In the genomic region with DNA sequence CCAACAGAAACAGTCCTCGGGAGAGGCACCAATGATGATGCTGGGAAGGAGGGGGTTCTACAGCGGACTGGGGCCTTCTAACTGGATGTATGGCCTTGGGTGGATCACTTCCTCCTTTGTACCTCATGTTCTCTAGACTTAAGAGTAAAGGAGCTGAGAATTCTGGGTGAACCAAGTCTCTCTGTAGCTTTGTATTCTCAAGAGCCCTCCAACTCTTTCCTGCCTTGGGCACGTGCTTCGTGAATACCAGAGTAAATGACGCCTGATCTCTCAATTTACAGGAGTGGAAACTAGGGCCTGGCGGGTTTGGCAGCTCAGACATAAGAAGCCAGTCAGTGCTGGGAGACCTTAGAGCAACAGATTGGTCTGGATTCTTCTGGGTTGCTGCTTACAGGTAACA, we compare ENCODE assay signal across 8 mouse cellular contexts. TPM values are rescaled to one million over a fixed set of nuclear protein-coding genes. Genes with fewer than 3 reads are reported as not detected.
DNase-seq lines count a peak whose midpoint lies in the region; ATAC-seq lines count a peak whose summit lies in the region.

No protein-coding gene starts in this region.

- H3K9me3 ChIP-seq in heart, embryonic 15.5 days (replicated peaks): no peaks in the 10 kb centered on the region
- H3K9me3 ChIP-seq in forebrain, embryonic 12.5 days: no peaks in the 10 kb centered on the region

- no peak for ATAC-seq in heart, embryonic 15.5 days (replicated peaks; ENCODE audit: insufficient number of reproducible peaks, insufficient read depth, low FRiP score, low read depth)
- ATAC-seq in forebrain, embryonic 12.5 days (ENCODE audit: low FRiP score): no peak

- DNase-seq in heart, adult 9 months (ENCODE audit: low spot score in 2 of 2): no peak
- DNase-seq in MN1 (ENCODE audit: low spot score) (peak; percentile 16), liver (peak; percentile 16)
- peak; percentile 5 for DNase-seq in retina, postnatal 1 day
- DNase-seq in ovary, postnatal 10 days (ENCODE audit: low spot score): no peak
- no peak for DNase-seq in layer of hippocampus, adult 11-12 months (ENCODE audit: low spot score)

- H3K36me3 ChIP-seq in heart, embryonic 15.5 days: peaks cover 6% of the 10 kb centered on the region; the same call in 1 of the 2 replicates
- peaks cover 18% of the 10 kb centered on the region for H3K36me3 ChIP-seq in forebrain, embryonic 12.5 days (replicated peaks)

- H3K27me3 ChIP-seq in heart, embryonic 15.5 days: no peaks in the 10 kb centered on the region
- H3K27me3 ChIP-seq in forebrain, embryonic 12.5 days: no peaks in the 10 kb centered on the region

- WGBS in heart, embryonic 15.5 days: 33% methylated on average over 6 of the region's 6 CpGs
- WGBS in forebrain, embryonic 12.5 days: 28% methylated on average over 6 of the region's 6 CpGs

- H3K9ac ChIP-seq in heart, embryonic 15.5 days: peak overlapping the region; percentile 75
- peak overlapping the region; percentile 66 for H3K9ac ChIP-seq in forebrain, embryonic 12.5 days

- peaks cover 23% of the 10 kb centered on the region for H3K4me1 ChIP-seq in heart, embryonic 15.5 days (replicated peaks)
- H3K4me1 ChIP-seq in forebrain, embryonic 12.5 days: peaks cover 32% of the 10 kb centered on the region

- peak overlapping the region; percentile 85 for H3K27ac ChIP-seq in heart, embryonic 15.5 days
- H3K27ac ChIP-seq in forebrain, embryonic 12.5 days: no peak overlapping the region

- peak overlapping the region; percentile 69 for H3K4me3 ChIP-seq in heart, embryonic 15.5 days
- peak overlapping the region; percentile 78 for H3K4me3 ChIP-seq in forebrain, embryonic 12.5 days (replicated peaks)

- H3K4me2 ChIP-seq in heart, embryonic 15.5 days: peak overlapping the region; percentile 71
- peak overlapping the region; percentile 89 for H3K4me2 ChIP-seq in forebrain, embryonic 12.5 days

RNA-seq across cellular contexts. Expression of a gene that starts 1.0 kb away (rescaled TPM):
- polyA plus RNA-seq in heart, embryonic 15.5 days (2015; fragmentation: Nextera tagmentation; extraction: Ambion mirVana): 29.0 and 31.0 TPM in 2 replicates
- 23.9 and 24.2 TPM in 2 replicates for polyA plus RNA-seq in forebrain, embryonic 12.5 days (2016; fragmentation: Nextera tagmentation; extraction: Ambion mirVana)

RNA-seq across cellular contexts. Expression of a gene that starts 1.2 kb away (rescaled TPM):
- 24.8 and 33.4 TPM in 2 replicates for polyA plus RNA-seq in heart, embryonic 15.5 days (2015; fragmentation: Nextera tagmentation; extraction: Ambion mirVana)
- 60.8 and 68.8 TPM in 2 replicates for polyA plus RNA-seq in forebrain, embryonic 12.5 days (2016; fragmentation: Nextera tagmentation; extraction: Ambion mirVana)

RNA-seq across cellular contexts. Expression of a gene that starts 43.4 kb away (rescaled TPM):
- polyA plus RNA-seq in heart, embryonic 15.5 days (2015; fragmentation: Nextera tagmentation; extraction: Ambion mirVana): 10.5 and 13.1 TPM in 2 replicates
- polyA plus RNA-seq in forebrain, embryonic 12.5 days (2016; fragmentation: Nextera tagmentation; extraction: Ambion mirVana): 24.4 and 26.7 TPM in 2 replicates

RNA-seq across cellular contexts. Expression of a gene that starts 43.4 kb away (rescaled TPM):
- 155 and 161 TPM in 2 replicates for polyA plus RNA-seq in heart, embryonic 15.5 days (2015; fragmentation: Nextera tagmentation; extraction: Ambion mirVana)
- polyA plus RNA-seq in forebrain, embryonic 12.5 days (2016; fragmentation: Nextera tagmentation; extraction: Ambion mirVana): 264 and 276 TPM in 2 replicates

Comparison
In these comparisons a context has a peak if more than half of its experiments do, and no peak if none do; other contexts are left out.
1. DNase-seq: peak in MN1 (single experiment), liver (single experiment) and retina, postnatal 1 day (single experiment); none in heart, adult 9 months (0 of 2), ovary, postnatal 10 days (single experiment) and layer of hippocampus, adult 11-12 months (single experiment).